Mouse (Mus musculus) cerebellum, postnatal 25 days (tissue): ENCODE results near the gene Zfp553.
A peak's percentile ranks its signal among the peaks of the same experiment; 100 is the strongest.

Source experiments
- DNase-seq, 2 experiments: peaks; one replicate each; pipeline ENCODE4 v3.0.0; 2021; ENCODE audit warnings: mixed read lengths in 2 of 2

The Zfp553 gene

DNA sequence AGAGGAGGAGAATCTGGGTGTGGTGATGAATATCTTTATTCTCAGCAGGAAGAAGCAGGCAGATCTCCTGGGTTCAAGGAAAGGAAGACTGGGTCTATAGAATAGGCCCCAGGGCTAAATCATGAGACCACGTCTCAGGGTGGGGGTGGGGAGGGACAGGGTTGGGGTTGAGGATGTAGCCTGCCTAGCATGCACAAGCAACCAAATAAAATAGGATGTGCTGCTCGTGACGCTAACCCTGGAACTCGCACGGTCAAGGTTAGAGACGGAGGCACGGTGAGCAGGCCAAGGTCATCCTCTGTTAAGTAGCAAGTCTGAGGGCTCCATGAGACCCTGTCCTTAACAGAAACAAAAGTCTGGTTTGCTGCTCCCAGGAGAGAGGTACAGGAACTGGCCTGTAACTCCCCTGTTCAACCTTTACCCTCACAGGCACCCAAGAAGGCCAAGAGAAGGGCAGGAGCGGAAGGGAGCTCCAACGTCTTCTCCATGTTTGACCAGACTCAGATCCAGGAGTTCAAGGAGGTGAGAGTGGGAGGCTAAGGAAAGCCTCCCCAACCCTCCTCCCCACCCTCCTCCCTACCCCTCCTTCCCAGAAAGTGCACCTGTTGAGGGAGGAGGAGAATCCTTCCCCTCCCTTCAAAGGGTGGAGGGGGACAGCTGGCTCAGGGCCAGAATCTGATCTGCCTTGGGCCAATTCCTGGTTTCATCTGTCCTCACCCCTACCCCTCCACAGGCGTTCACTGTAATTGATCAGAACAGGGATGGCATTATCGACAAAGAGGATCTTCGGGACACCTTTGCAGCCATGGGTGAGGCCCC, 20.2 kb upstream of the Zfp553 start:
- no peak for DNase-seq

DNA sequence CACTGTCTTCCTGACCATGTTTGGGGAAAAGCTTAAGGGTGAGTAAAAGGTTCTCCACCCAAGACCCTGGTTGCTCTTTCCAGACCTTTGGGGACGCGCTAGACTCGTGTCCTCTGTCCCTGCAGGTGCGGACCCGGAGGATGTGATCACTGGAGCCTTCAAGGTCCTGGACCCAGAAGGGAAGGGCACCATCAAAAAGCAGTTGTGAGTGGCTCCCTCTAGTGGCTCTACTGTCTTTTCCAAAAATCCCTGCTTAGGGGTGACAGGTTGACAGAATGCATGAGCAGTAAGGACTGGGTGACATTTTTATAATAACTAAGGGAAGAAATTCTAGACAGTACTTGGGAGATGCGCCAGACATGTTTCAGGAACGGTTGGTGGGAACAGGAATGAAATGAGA, 19.4 kb upstream of the Zfp553 start:
- DNase-seq = peak in 1 of 2 experiments; percentile 69

DNA sequence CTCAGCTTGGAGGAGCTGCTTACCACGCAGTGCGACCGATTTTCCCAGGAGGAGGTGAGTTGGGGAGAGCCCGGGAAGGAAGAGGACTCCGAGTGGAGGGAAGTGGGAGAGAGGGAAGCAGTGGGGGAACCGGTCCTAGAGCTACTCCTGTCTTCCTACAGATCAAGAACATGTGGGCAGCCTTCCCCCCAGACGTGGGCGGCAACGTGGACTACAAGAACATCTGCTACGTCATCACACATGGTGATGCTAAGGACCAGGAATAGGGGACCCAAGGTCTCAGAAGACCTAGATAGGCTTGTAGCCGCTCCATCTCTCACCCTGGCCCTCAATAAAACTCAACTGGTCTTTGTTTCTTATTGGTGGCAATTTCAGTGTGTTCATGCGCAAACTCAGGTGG, 18.9 kb upstream of the Zfp553 start:
- no peak for DNase-seq

DNA sequence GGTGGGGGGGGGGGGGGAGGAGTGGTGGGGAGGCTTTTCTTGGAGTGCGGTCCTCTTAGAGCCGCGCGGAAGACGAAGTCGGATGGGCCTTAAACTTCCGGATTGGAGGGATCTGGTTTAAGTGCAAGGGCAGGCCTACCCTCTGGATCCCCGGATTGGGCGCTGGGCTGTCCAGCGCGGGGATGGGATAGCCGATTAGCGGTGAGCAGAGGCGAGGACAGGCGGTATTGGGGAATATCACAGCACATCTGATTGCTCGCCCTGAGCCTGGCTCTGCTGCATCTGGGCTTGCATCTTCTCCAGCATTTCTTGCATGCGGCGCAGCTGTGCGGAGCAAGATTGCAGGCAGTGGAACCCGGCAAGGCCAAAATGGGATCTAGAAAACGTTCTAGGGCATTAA, 18.3 kb upstream of the Zfp553 start:
- no peak for DNase-seq

DNA sequence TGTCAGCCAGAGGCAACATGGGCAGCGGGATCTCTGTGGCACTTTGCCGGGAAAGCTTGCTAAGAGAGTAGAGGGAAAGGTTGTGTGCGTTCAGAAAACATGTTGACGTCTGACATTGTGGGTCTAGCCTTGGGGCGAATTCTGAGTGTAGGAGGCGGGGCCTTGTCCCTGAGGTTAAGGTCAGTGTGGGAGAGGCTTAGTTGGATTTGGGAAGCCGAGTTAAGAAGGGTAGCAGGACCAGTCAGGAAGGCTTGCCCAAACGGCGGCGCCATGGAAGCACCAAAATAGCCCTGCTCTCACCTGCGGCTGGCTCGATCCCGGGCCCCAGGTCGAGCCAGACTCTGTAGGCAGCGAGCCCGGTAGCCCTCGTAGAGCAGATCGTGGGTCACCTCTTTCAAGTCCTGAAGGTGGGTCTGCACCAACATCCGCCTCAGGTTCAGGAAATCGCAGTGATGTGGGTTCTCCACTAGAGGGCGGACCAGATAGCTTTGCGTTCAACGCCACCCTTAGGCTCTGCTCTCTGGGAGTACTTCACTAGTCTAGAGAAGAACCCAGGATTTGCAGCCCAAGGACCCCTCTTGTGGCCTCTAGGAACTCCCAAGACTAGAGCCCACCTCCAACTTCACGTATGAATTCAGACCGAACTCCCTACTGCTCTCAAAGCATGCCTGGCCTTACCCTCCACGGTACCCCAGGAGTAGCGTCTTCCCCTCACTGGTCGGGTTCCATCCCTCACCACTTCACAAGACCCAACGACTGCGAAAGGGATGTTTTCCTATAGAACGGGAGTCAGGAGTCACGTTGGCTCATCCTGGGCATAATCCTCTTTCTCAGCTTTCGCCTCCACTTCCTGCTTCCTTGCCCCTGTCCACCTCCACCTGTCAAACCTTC, 17.6 kb upstream of the Zfp553 start:
- DNase-seq = peak; percentile 76 to 80

DNA sequence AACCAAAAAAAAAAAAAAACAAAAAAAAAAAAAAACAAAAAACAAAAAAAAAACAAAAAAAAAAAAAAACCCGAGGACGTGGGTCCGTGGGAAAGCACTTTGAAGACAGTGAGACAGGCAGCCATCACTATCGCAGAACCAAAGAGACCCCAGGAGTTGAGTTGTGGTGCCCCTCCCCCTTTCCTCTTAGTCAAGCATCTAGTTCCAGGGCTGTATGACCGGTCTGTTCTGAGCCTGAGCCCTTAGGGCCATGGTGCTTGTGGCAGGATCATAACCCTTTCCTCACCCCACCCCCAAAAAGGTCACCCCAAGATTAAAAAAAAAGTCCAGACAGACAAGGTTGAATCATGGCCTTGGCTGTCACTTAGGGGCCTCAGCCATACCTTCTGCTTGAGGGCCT, 16.6 kb upstream of the Zfp553 start:
- DNase-seq = no peak

DNA sequence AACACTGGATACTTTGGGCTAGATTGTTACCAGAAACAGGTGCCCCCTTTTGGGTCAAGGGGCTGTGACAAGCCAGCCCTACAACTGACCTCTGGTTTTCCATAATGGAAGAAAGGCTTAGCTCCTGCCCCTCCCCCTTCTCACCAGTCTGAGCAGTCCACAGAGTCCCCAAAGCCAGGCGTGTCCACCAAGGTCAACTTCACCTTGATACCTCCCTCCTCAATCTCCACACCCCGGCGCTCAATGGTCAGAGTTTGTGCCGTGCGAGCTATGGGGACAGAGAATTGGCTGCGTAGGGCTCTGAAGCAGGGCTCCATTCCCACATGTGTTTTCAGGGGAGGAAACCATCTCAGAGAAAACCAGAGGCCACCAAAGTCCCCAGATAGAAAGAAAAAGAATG, 15.4 kb upstream of the Zfp553 start:
- DNase-seq = no peak

DNA sequence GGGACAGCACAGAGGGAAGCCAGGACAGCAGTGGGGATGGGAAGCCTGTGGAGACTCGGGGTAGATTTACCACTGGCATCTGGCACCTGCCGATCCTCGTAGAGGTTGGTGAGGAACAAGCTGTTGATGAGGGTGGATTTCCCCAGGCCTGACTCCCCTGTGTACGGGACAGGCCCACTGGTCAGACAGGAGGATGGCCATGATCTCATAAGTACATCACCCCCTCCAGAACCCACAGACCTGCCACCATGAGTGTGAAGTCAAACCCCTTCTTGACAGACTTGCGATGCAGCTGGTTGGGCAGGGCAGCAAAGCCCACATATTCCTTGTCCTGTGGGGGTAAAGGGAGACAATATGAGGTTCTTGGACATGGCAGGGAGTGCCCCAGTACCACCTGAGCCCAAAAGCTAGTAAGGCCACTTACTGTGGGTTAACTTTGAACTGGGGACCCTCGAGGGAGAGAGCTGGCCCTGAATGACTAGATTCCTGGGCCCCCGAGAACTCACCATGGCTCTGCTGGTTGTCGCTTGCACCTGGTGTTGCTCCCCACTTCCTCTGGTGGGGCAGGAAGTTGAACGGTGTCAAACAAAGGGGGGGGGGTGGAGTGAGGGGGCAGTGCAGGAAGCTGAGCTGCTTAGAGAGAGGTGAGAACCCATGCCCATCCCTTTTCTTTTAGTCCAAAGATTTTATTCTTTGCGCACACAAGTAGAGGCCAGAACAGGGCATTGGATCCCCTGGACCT, 14.8 kb upstream of the Zfp553 start:
- no peak for DNase-seq

DNA sequence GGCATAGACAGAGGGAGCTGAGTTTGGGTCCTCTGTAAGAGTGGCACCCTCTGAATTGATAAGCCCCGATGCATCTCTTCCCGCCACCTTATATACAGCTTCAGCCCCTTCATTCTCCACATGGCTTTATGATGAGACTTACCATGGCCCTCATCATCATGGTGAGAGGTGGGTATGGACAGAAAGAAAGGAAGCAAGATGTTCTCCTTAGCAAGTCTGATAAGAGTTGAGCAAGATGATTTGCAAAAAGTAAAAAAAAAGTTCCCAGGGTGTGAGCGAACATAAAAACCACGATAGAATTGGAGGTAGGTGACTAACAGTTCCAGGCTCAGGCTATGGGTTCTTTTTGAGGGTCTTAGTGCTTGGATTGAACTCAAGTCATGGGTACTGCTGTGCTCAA, 14.2 kb upstream of the Zfp553 start:
- DNase-seq = no peak

DNA sequence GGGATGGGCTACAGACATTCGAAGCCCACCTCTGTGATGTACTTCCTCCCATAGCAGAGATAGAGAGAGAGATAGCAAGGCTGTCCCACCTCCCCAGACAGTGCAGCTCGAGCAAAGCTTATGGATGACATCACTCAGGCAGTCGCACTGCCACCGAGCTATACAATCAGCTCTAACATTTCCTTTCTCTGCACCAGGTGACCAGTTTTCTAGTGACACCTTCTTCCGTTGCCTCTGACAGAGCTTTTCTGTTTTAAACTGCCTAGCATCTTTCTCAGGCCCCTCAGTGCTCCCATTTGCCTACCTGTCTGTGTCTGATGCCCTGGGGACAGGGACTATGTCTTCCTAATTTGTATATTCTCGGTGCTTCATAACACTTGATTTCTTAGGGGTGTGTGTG, 12.4 kb upstream of the Zfp553 start:
- DNase-seq = no peak

DNA sequence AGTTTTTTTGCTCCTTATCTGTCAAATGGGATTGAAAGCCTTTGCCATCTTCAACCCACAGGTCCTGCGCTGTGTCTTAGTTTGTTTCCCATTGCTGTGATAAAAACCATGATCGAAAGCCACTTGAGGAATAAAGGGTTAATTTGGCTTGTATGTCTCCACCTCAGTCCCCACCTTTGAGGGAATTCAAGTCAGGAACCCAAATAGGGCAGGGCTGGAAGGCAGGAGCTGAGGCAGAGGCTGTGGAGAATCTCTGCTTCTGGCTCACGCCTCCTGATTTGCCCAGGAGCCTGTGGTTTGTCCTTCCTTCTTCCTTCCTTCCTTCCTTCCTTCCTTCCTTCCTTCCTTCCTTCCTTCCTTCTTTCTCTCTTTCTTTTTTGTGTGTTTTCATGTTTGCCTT, 9.8 kb upstream of the Zfp553 start:
- DNase-seq = no peak

DNA sequence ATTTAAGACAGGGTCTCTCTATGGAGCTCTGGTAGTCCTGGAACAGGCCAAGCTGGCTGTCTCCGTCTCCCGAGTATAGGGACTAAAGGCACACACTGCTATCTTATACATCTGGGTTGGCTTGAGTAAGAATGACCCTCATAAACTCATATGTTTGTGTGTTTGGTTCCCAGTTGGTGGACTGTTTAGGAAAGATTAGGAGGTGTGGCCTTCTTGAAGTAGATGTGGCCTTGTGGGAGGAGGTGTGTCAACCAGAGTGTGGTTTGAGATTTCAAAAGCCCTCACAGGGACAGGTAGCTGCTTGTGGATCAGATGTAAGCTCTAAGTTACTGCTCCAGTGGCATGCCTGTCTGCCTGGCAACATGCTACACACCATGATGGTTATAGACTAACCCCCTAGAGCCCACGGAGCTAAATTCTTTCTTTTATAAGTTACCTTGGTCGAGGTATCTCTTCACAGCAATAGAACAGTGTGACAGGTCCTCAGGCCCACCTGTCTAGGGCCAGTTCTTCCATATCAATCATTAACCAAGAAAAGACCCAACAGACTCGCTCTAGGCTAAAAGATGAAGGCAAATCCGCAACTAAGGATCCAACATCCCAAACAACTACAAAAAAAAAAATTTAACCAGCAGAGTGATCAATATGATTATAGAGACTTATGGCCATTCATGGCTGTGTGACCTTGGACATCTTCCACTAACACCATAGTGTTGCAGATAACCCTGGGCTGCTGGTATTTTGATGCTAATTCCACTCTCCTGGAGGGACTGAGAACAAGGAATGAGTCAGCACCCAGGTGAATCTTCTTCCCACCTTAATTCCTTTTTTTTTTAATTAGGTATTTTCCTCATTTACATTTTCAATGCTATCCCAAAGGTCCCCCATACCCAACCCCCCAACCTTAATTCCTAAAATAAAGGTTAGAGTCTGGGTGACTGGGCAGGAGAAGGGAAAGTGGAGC, 9.1 kb upstream of the Zfp553 start:
- no peak for DNase-seq

DNA sequence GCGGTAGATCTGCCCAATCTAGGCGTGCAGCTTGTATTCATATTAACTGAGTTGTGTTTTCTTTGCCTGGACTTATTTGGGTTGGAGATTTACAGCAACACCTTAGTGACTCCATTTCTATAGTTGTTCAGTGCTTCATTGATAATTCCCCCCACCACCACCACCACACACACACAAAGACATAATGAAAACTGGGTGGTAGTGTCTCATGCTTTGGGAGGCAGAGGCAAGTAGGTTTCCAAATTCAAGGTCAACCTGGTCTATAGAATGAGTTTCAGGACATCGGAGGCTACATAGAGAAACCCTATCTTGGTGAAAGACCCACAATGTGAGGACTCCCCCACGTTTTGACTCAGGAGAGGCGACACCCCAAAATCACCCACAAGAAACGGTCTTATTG, 8.2 kb upstream of the Zfp553 start:
- DNase-seq = no peak

DNA sequence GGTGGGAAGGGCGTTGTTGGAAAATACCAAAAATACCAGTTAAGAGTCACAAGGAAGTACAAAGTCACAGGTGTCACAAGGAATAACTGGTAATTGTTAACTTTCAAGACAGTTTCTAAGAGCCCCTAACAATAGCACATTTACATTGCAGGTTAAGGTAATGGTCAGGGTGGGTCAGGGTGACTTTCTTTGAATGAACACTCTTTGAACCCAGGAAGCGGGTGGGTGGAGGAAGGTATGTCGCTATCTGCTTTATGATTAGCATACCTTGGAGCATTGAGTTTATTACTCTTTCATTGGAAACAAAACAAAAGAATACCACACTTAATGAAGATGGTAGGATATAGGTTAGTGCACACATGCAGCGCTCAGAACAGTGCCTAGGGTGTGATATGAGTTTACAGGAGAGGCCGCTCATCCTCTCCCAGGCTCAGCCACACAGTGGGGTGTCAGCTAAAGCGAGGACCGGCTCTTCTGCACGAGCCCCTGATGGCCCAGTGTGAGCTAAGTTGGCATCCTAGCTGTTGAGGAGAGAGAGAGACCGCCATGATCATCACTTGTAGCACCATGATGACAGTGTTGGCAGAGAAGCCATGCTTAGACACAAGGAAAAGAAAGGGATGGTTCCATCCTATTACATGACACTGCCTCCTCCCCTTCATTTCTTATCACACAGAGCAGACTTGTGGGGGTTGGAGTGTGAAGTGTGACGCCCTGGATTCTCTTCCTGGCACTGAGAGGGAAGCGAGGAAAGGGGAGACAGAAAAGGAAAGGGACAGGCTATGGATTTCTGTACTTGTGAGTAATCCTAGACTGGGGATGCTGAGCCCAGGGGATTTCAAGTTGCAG, 7.5 kb upstream of the Zfp553 start:
- DNase-seq = no peak

DNA sequence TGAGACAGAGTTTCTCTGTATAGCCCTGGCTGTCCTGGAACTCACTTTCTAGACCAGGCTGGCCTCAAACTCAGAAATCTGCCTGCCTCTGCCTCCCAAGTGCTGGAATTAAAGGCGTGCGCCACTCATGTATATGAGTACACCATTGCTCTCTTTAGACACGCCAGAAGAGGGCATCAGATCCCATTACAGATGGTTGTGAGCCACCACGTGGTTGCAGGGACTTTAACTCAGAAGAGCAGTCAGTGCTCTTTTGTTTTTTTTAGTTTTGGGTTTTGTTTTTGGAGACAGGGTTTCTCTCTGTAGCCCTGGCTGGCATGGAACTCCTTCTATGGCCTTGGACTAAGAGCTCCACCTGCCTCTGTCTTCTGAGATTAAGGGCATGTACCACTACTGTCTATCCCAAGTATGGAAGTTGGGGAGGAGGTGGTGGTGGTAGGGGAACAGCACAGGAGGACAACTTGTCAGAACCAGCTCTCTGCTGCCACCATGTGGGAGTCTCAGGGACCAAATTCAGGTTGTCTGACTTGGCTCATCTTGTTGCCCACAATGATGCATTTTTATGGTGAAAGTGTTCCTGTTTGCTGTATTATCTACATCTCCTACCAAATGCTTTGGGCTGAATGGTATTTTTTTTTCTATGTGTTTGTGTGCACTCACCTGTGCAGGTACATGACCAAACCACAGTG, 4.1 kb upstream of the Zfp553 start:
- DNase-seq = peak; percentile 88 to 93

DNA sequence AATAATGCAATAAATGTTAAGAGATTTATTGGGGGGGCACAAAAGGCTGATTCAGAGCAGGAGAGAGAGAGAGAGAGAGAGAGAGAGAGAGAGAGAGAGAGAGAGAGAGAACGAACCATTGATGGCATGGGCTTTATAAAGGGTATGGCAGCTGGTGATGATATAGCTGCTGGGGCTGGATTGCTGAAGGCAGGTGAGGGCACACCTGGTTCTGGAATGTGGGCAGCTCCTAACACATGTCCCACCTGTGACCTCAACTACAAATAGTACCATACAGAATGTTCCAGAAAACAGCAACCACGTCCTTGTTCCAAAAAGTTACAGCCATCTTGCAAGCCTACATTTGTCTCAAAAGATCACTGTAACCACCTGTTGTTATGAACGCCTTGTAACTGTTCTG, 1.5 kb upstream of the Zfp553 start:
- DNase-seq = no peak

DNA sequence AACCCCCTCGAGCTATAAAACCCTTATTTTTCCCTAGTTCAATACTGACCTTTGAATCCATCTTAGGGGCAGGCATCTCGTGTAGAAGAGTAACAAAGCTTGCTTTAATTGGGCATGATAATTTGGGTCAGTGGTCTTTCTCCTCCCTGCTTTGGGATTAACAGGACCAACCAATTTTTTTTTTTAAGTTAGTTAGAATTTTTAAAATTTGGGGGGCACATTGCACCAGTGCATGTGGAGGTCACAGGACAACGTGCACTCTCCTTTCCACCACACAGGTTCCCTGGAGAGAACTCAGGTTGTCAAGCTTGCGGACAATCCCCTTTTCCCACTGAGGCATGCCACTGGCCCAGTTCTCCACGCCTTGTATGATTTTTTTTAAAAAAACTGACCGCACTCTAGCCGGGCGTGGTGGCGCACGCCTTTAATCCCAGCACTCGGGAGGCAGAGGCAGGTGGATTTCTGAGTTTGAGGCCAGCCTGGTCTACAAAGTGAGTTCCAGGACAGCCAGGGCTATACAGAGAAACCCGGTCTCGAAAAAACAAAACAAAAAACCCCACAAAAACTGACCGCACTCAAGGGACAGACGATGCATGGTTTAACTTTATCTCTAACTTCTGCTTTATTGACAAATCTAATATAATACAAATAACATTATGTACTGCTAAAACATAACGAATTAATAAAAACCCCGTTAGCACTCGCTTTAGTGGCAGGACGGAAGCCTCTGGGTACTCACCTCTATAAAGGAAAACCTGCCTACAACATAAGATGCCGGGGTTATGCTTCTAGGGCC, 837 bp upstream of the Zfp553 start:
- DNase-seq = no peak

DNA sequence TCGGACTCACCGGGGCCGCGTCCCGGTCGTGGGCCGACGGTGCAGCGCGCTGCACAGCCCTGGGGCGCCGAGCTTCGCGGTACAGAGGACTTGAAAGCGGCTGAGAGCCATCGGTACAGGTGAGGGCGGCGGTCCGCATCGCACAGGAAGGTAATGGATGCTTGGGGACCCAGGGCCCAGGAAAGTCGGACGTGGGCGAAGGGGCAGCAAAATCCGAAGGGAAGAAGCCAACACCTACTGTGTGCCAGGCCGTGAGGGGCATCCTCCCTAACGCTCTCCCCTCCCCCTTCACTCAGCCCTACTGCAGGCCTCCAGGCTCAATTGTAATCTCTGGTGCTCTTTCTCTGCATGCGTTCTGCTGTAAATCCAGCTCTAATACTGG, 498 bp downstream of the Zfp553 start:
- no peak for DNase-seq

DNA sequence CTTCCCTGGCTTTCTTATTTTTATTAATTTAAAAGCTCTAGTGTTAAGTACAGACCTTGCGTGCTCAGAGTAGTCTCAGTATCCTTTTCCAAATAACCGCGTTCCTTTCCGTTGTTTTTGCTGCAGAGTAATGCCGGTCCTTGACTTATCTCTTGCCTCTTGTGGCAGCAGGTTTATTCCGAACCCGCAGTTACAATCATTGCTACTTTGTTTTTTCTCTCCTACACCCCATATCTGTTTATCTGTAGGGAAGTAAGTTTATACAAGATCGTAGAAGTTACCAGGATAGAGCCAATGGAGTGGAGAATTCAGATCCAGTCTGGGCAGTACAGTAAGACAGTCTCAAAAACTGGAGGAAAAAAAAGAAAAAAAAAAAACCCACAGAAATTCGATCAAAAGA, 904 bp downstream of the Zfp553 start:
- DNase-seq = no peak

DNA sequence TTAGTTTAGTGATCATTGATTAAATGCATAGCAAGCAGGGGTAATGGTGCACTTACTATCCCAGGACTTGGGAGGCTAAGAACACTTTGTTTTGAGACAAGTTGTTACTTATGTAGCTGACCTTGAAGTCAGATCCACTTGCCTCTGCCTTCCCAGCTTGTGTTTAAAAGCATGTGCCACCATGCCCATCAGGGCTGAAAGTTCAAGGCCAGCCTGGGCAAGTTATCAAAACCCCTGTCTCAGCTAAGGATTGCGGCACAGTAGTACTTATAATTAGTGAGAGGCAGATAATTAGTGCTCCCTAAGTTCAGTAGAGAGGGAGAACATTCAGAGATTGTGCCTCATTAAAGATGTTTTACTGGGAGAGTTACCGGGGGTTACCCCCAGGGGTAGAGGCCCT, 1.9 kb downstream of the Zfp553 start:
- DNase-seq = no peak
